In genomic region chr2:155592137-155592853, GRCm38 (mm10) we compare ENCODE assay signal across 8 mouse cellular contexts. TPM values are rescaled to one million over a fixed set of nuclear protein-coding genes. Genes with fewer than 3 reads are reported as not detected.
DNase-seq lines count a peak whose midpoint lies in the region; ATAC-seq lines count a peak whose summit lies in the region.

Gene Gss (minus strand): TSS chr2:155592810.

- ATAC-seq in inflammation-experienced regulatory T-cells, adult 6 months, result peak; percentile 79
- peak; percentile 92 for ATAC-seq in megakaryocyte-erythroid progenitor cell, adult 5-6 weeks (replicated peaks; ENCODE audit: low FRiP score, low TSS enrichment, poor library complexity, severe bottlenecking)

- peak; percentile 99 to 100 for DNase-seq in adrenal gland, adult (ENCODE audit: inconsistent age in 2 of 2, low spot score in 1 of 2)
- DNase-seq in embryo, embryonic 10.5 days (ENCODE audit: low spot score), result peak; percentile 98
- peak; percentile 100 for DNase-seq in gastrocnemius, postnatal 14 days
- peak; percentile 96 to 99 for DNase-seq in left cerebral cortex, postnatal 10 days (ENCODE audit: extremely low spot score in 1 of 2, low spot score in 2 of 2)
- peak; percentile 97 for DNase-seq in right cerebral cortex, postnatal 25 days
- DNase-seq in urinary bladder, postnatal 4 days (ENCODE audit: low spot score in 2 of 2), result peak; percentile 100

- intact Hi-C loops in gastrocnemius, postnatal 14 days (cut with DNase I; ENCODE audit: low total_unique reads), result no loop called here
- intact Hi-C loops in left cerebral cortex, postnatal 10 days (cut with DNase I), result no loop called here

RNA-seq across cellular contexts. Expression of gene Gss, which starts in this region (rescaled TPM):
- total RNA-seq in gastrocnemius, postnatal 14 days (2021), result 1 to 10 TPM; 7.4 to 8.3 TPM
- 10 to 100 TPM; 13.4 to 17.2 (median 15.1) TPM for polyA plus RNA-seq in inflammation-experienced regulatory T-cells, adult 6 months (2017; shearing (Covaris generic))
- 10 to 100 TPM; 13.5 to 16.4 TPM for total RNA-seq in left cerebral cortex, postnatal 10 days (2021)
- 20.2 and 27.0 TPM in 2 replicates for total RNA-seq in megakaryocyte-erythroid progenitor cell, adult 5-6 weeks (2014; fragmentation: Nextera tagmentation)
- total RNA-seq in megakaryocyte-erythroid progenitor cell, adult 5-6 weeks (2017), result 18.9 and 23.2 TPM in 2 replicates

Comparison
In these comparisons a context has a peak if more than half of its experiments do, and no peak if none do; other contexts are left out.
1. Peak in every context shown above with its lines: DNase-seq and ATAC-seq.